Mouse (Mus musculus) forebrain, embryonic 10.5 days (tissue): Measurements from ENCODE around the gene Prkd2. TPM values are rescaled to one million over a fixed set of nuclear protein-coding genes. Genes with fewer than 3 reads are reported as not detected.

Experiments
- DNase-seq: peaks from one replicate; pipeline ENCODE4 v3.0.0-alpha.2; 2017; ENCODE audit warnings: low spot score; ENCODE audit errors: extremely low spot score
- H3K27ac ChIP-seq: fragments of 300-500 bp; sonication (generic); 2 replicates; pipeline ENCODE4 v1.5.1; 2016; ENCODE audit warnings: mild to moderate bottlenecking
- H3K27me3 ChIP-seq: fragments of 300-500 bp; sonication (generic); 2 replicates; pipeline ENCODE4 v1.6.1; 2016; ENCODE audit warnings: mild to moderate bottlenecking; ENCODE audit not compliant: poor library complexity, severe bottlenecking
- H3K36me3 ChIP-seq: fragments of 300-500 bp; sonication (generic); replicated peaks from 2 replicates; pipeline ENCODE4 v1.6.1; 2016; ENCODE audit warnings: mild to moderate bottlenecking, moderate library complexity
- H3K4me1 ChIP-seq: fragments of 300-500 bp; sonication (generic); 2 replicates; pipeline ENCODE4 v1.6.1; 2016
- H3K4me3 ChIP-seq: fragments of 300-500 bp; sonication (generic); 2 replicates; pipeline ENCODE4 v1.5.1; 2016; ENCODE audit warnings: mild to moderate bottlenecking, moderate library complexity
- H3K9me3 ChIP-seq: fragments of 300-500 bp; sonication (generic); 2 replicates; pipeline ENCODE4 v1.6.1; 2016; ENCODE audit warnings: mild to moderate bottlenecking, moderate library complexity
- WGBS: fragments of 180-500 bp; shearing (Covaris S2); methylation state at CpG from one replicate; pipeline ENCODE4 v1.1.7; 2016; 5-methylcytosine and 5-hydroxymethylcytosine counted together
- polyA plus RNA-seq: library from polyadenylated mRNA; unstranded; fragments of >200 nt; fragmentation: Nextera tagmentation; extraction: Ambion mirVana; gene quantifications from 2 replicates; pipeline ENCODE4 v1.2.1, GENCODE M21; 2016

Gene Prkd2
- polyA plus RNA-seq, 1 experiment from 2014 or later: 9.6 TPM

- H3K36me3 ChIP-seq: no peaks in the 10 kb centered on the region
- H3K4me1 ChIP-seq: peaks cover 30% of the 10 kb centered on the region
- H3K27ac ChIP-seq: no peak overlapping the region
- no peak overlapping the region for H3K4me3 ChIP-seq
- 85% methylated on average over 7 of the region's 7 CpGs for WGBS
- H3K9me3 ChIP-seq: no peaks in the 10 kb centered on the region
- no peak for DNase-seq
- H3K27me3 ChIP-seq: peaks cover 26% of the 10 kb centered on the region; the same call in 1 of the 2 replicates
Observed at GRCm38 (mm10) chr7:16907842-16908241, 65.1 kb downstream of the Prkd2 start.

GRCm38 (mm10) chr7:16908367-16908766 lies 65.7 kb downstream of the Prkd2 start:
- WGBS: 65% methylated on average over 11 of the region's 11 CpGs
- Histone ChIP-seq H3K4me3 (no peak overlapping the region), H3K36me3 (0 out of 2 replicates have a peak, but pooled peaks cover 4% of the 10 kb centered on the region), H3K27me3 (peaks cover 26% of the 10 kb centered on the region; the same call in 1 of the 2 replicates), H3K4me1 (peaks cover 30% of the 10 kb centered on the region), H3K9me3 (no peaks in the 10 kb centered on the region), H3K27ac (no peak overlapping the region)
- no peak for DNase-seq

GRCm38 (mm10) chr7:16908859-16909258 lies 66.2 kb downstream of the Prkd2 start:
- H3K4me1 ChIP-seq: peaks cover 30% of the 10 kb centered on the region
- no peak overlapping the region for H3K4me3 ChIP-seq
- H3K27ac ChIP-seq: no peak overlapping the region

GRCm38 (mm10) chr7:16909909-16910308 lies 67.2 kb downstream of the Prkd2 start:
- H3K4me1 ChIP-seq: peaks cover 30% of the 10 kb centered on the region
- no peak for DNase-seq
- H3K27me3 ChIP-seq: peaks cover 26% of the 10 kb centered on the region; the same call in 1 of the 2 replicates
- no peaks in the 10 kb centered on the region for H3K9me3 ChIP-seq
- H3K36me3 ChIP-seq: peaks cover 17% of the 10 kb centered on the region
- no peak overlapping the region for H3K4me3 ChIP-seq
- WGBS: 65% methylated on average over 10 of the region's 10 CpGs
- H3K27ac ChIP-seq: no peak overlapping the region

More at GRCm38 (mm10) chr7:16908859-16909258, 66.2 kb downstream of the Prkd2 start:
- DNase-seq: no peak
- peaks cover 26% of the 10 kb centered on the region; the same call in 1 of the 2 replicates for H3K27me3 ChIP-seq
- H3K9me3 ChIP-seq: no peaks in the 10 kb centered on the region
- peaks cover 6% of the 10 kb centered on the region for H3K36me3 ChIP-seq
- WGBS: 73% methylated on average over 11 of the region's 11 CpGs

GRCm38 (mm10) chr7:16911904-16912303 lies 69.2 kb downstream of the Prkd2 start:
- Histone ChIP-seq H3K27me3 (peaks cover 25% of the 10 kb centered on the region; the same call in 1 of the 2 replicates), H3K4me3 (no peak overlapping the region), H3K36me3 (peaks cover 37% of the 10 kb centered on the region), H3K27ac (no peak overlapping the region), H3K4me1 (peaks cover 11% of the 10 kb centered on the region), H3K9me3 (no peaks in the 10 kb centered on the region)
- WGBS: 96% methylated on average over 3 of the region's 3 CpGs
- no peak for DNase-seq

GRCm38 (mm10) chr7:16912360-16912759 lies 69.7 kb downstream of the Prkd2 start:
- H3K36me3 ChIP-seq: peaks cover 41% of the 10 kb centered on the region
- H3K9me3 ChIP-seq: no peaks in the 10 kb centered on the region
- H3K27ac ChIP-seq: no peak overlapping the region
- WGBS: 89% methylated on average over 6 of the region's 6 CpGs
- peaks cover 10% of the 10 kb centered on the region for H3K4me1 ChIP-seq
- peaks cover 22% of the 10 kb centered on the region; the same call in 1 of the 2 replicates for H3K27me3 ChIP-seq
- no peak for DNase-seq
- no peak overlapping the region for H3K4me3 ChIP-seq

GRCm38 (mm10) chr7:16913806-16914452 lies 71.2 kb downstream of the Prkd2 start:
- Histone ChIP-seq H3K9me3 (no peaks in the 10 kb centered on the region), H3K4me1 (no peaks in the 10 kb centered on the region; the same call in 1 of the 2 replicates), H3K27me3 (0 out of 2 replicates have a peak, but pooled peaks cover 12% of the 10 kb centered on the region), H3K4me3 (no peak overlapping the region), H3K36me3 (peaks cover 57% of the 10 kb centered on the region), H3K27ac (no peak overlapping the region)
- WGBS: 43% methylated on average over 10 of the region's 10 CpGs
- DNase-seq: peak; percentile 69

GRCm38 (mm10) chr7:16914453-16915343 lies 72.0 kb downstream of the Prkd2 start:
- 86% methylated on average over 18 of the region's 18 CpGs for WGBS
- no peak overlapping the region for H3K27ac ChIP-seq
- H3K4me1 ChIP-seq: peaks cover 6% of the 10 kb centered on the region
- DNase-seq: no peak
- no peaks in the 10 kb centered on the region for H3K9me3 ChIP-seq
- peaks cover 64% of the 10 kb centered on the region for H3K36me3 ChIP-seq
- H3K4me3 ChIP-seq: no peak overlapping the region
- 0 out of 2 replicates have a peak, but pooled peaks cover 4% of the 10 kb centered on the region for H3K27me3 ChIP-seq

GRCm38 (mm10) chr7:16915461-16916340 lies 73.0 kb downstream of the Prkd2 start:
- Histone ChIP-seq H3K4me3 (no peak overlapping the region), H3K27me3 (no peaks in the 10 kb centered on the region), H3K36me3 (peaks cover 72% of the 10 kb centered on the region), H3K27ac (no peak overlapping the region), H3K9me3 (no peaks in the 10 kb centered on the region), H3K4me1 (peaks cover 15% of the 10 kb centered on the region)
- WGBS: 94% methylated on average over 32 of the region's 32 CpGs
- no peak for DNase-seq

- no peak for DNase-seq
- WGBS: 89% methylated on average over 30 of the region's 30 CpGs
- Histone ChIP-seq H3K4me3 (no peak overlapping the region), H3K27ac (no peak overlapping the region), H3K9me3 (no peaks in the 10 kb centered on the region), H3K4me1 (peaks cover 24% of the 10 kb centered on the region), H3K27me3 (no peaks in the 10 kb centered on the region), H3K36me3 (peaks cover 81% of the 10 kb centered on the region)
Observed at GRCm38 (mm10) chr7:16916342-16917265, 73.9 kb downstream of the Prkd2 start.

- Histone ChIP-seq H3K9me3 (no peaks in the 10 kb centered on the region), H3K36me3 (peaks cover 88% of the 10 kb centered on the region)
- 93% methylated on average over 11 of the region's 11 CpGs for WGBS
Observed at GRCm38 (mm10) chr7:16917447-16917846, 74.7 kb downstream of the Prkd2 start.

More at GRCm38 (mm10) chr7:16917447-16917846, 74.7 kb downstream of the Prkd2 start:
- H3K27me3 ChIP-seq: no peaks in the 10 kb centered on the region
- H3K4me3 ChIP-seq: no peak overlapping the region
- DNase-seq: no peak
- peaks cover 32% of the 10 kb centered on the region for H3K4me1 ChIP-seq
- H3K27ac ChIP-seq: no peak overlapping the region
